Mouse (Mus musculus) forebrain, embryonic 12.5 days (tissue): ENCODE measurements at regions not wholly inside any gene's neighbourhood (a gene's known extent, or its start where the extent isn't known, plus 50 kb on each side); places are given as distances from the start of the nearest gene placed in this dataset.

Source experiments
- ATAC-seq: fragments of 200-750 bp; cut with Nextera tagmentation; 2 replicates; pipeline ENCODE4 v1.8.0; 2017; ENCODE audit warnings: moderate TSS enrichment; ENCODE audit not compliant: low FRiP score
- H3K27ac ChIP-seq: fragments of 300-500 bp; sonication (generic); 2 replicates; pipeline ENCODE4 v1.5.1; 2016; ENCODE audit warnings: mild to moderate bottlenecking
- H3K27me3 ChIP-seq: fragments of 300-500 bp; sonication (generic); 2 replicates; pipeline ENCODE4 v1.6.1; 2016; ENCODE audit warnings: mild to moderate bottlenecking
- H3K36me3 ChIP-seq: fragments of 300-500 bp; sonication (generic); replicated peaks from 2 replicates; pipeline ENCODE4 v1.6.1; 2016; ENCODE audit warnings: mild to moderate bottlenecking
- H3K4me1 ChIP-seq: fragments of 300-500 bp; sonication (generic); 2 replicates; pipeline ENCODE4 v1.6.1; 2016
- H3K4me2 ChIP-seq: fragments of 300-500 bp; sonication (generic); 2 replicates; pipeline ENCODE4 v1.6.1; 2016; ENCODE audit warnings: mild to moderate bottlenecking, moderate library complexity
- H3K4me3 ChIP-seq: fragments of 300-500 bp; sonication (generic); replicated peaks from 2 replicates; pipeline ENCODE4 v1.5.1; 2016; ENCODE audit warnings: mild to moderate bottlenecking
- H3K9ac ChIP-seq: fragments of 300-500 bp; sonication (generic); 2 replicates; pipeline ENCODE4 v1.6.1; 2016; ENCODE audit warnings: mild to moderate bottlenecking
- H3K9me3 ChIP-seq: fragments of 300-500 bp; sonication (generic); 2 replicates; pipeline ENCODE4 v1.6.1; 2016
- WGBS: fragments of 180-500 bp; shearing (Covaris S2); methylation state at CpG from one replicate; pipeline ENCODE4 v1.1.7; 2016; 5-methylcytosine and 5-hydroxymethylcytosine counted together

GRCm38 (mm10) chr2:118015182-118015581 is 96.5 kb upstream of the Thbs1 start:
- Histone ChIP-seq H3K4me1 (no peaks in the 10 kb centered on the region), H3K9me3 (no peaks in the 10 kb centered on the region), H3K27ac (no peak overlapping the region), H3K9ac (no peak overlapping the region), H3K36me3 (no peaks in the 10 kb centered on the region), H3K4me2 (no peak overlapping the region), H3K27me3 (no peaks in the 10 kb centered on the region), H3K4me3 (no peak overlapping the region)
- ATAC-seq, result no peak
- 88% methylated on average over 1 of the region's 1 CpGs for WGBS

GRCm38 (mm10) chr2:118025829-118026735 is 85.6 kb upstream of the Thbs1 start:
- Histone ChIP-seq H3K4me3 (no peak overlapping the region), H3K36me3 (no peaks in the 10 kb centered on the region), H3K9me3 (no peaks in the 10 kb centered on the region), H3K4me1 (no peaks in the 10 kb centered on the region), H3K4me2 (no peak overlapping the region), H3K27ac (no peak overlapping the region), H3K9ac (no peak overlapping the region), H3K27me3 (no peaks in the 10 kb centered on the region)
- 88% methylated on average over 6 of the region's 6 CpGs for WGBS
- ATAC-seq, result no peak

- Histone ChIP-seq H3K4me1 (no peaks in the 10 kb centered on the region), H3K27me3 (no peaks in the 10 kb centered on the region), H3K9ac (no peak overlapping the region), H3K27ac (no peak overlapping the region), H3K4me3 (no peak overlapping the region), H3K9me3 (no peaks in the 10 kb centered on the region), H3K36me3 (no peaks in the 10 kb centered on the region), H3K4me2 (no peak overlapping the region)
- no peak for ATAC-seq
- 74% methylated on average over 1 of the region's 1 CpGs for WGBS
Measured at GRCm38 (mm10) chr2:118028881-118029280, 82.8 kb upstream of the Thbs1 start.

- H3K27ac ChIP-seq, result no peak overlapping the region
- WGBS, result 77% methylated on average over 1 of the region's 1 CpGs
- no peak overlapping the region for H3K9ac ChIP-seq
- no peaks in the 10 kb centered on the region for H3K4me1 ChIP-seq
- H3K27me3 ChIP-seq, result no peaks in the 10 kb centered on the region
- ATAC-seq, result no peak
- no peaks in the 10 kb centered on the region for H3K9me3 ChIP-seq
- H3K36me3 ChIP-seq, result no peaks in the 10 kb centered on the region
- H3K4me2 ChIP-seq, result no peak overlapping the region
- no peak overlapping the region for H3K4me3 ChIP-seq
Measured at GRCm38 (mm10) chr2:118029470-118030108, 82.1 kb upstream of the Thbs1 start.

GRCm38 (mm10) chr2:118031662-118032061 is 80.0 kb upstream of the Thbs1 start:
- no peaks in the 10 kb centered on the region for H3K36me3 ChIP-seq
- WGBS, result 81% methylated on average over 2 of the region's 2 CpGs
- H3K4me3 ChIP-seq, result no peak overlapping the region
- H3K4me1 ChIP-seq, result no peaks in the 10 kb centered on the region
- no peak overlapping the region for H3K27ac ChIP-seq
- no peak overlapping the region for H3K9ac ChIP-seq
- no peak overlapping the region for H3K4me2 ChIP-seq
- no peaks in the 10 kb centered on the region for H3K27me3 ChIP-seq
- ATAC-seq, result no peak
- H3K9me3 ChIP-seq, result no peaks in the 10 kb centered on the region

- ATAC-seq, result no peak
- no peak overlapping the region for H3K9ac ChIP-seq
- H3K4me3 ChIP-seq, result no peak overlapping the region
Measured at GRCm38 (mm10) chr2:118033377-118033776, 78.3 kb upstream of the Thbs1 start.

GRCm38 (mm10) chr2:118034026-118034425 is 77.7 kb upstream of the Thbs1 start:
- H3K9me3 ChIP-seq, result no peaks in the 10 kb centered on the region
- no peaks in the 10 kb centered on the region for H3K36me3 ChIP-seq
- H3K4me2 ChIP-seq, result no peak overlapping the region
- no peaks in the 10 kb centered on the region for H3K27me3 ChIP-seq
- H3K4me1 ChIP-seq, result no peaks in the 10 kb centered on the region
- 89% methylated on average over 3 of the region's 3 CpGs for WGBS
- H3K4me3 ChIP-seq, result no peak overlapping the region
- H3K27ac ChIP-seq, result no peak overlapping the region
- no peak for ATAC-seq
- no peak overlapping the region for H3K9ac ChIP-seq

More at GRCm38 (mm10) chr2:118033377-118033776, 78.3 kb upstream of the Thbs1 start:
- 90% methylated on average over 4 of the region's 4 CpGs for WGBS
- Histone ChIP-seq H3K4me2 (no peak overlapping the region), H3K4me1 (no peaks in the 10 kb centered on the region), H3K27ac (no peak overlapping the region), H3K36me3 (no peaks in the 10 kb centered on the region), H3K9me3 (no peaks in the 10 kb centered on the region), H3K27me3 (no peaks in the 10 kb centered on the region)

- Histone ChIP-seq H3K4me1 (no peaks in the 10 kb centered on the region), H3K27me3 (no peaks in the 10 kb centered on the region), H3K9me3 (no peaks in the 10 kb centered on the region), H3K4me2 (no peak overlapping the region), H3K4me3 (no peak overlapping the region), H3K9ac (no peak overlapping the region), H3K27ac (no peak overlapping the region), H3K36me3 (no peaks in the 10 kb centered on the region)
- WGBS, result 94% methylated on average over 1 of the region's 1 CpGs
- ATAC-seq, result no peak
Measured at GRCm38 (mm10) chr2:118035333-118035732, 76.3 kb upstream of the Thbs1 start.

GRCm38 (mm10) chr2:118038859-118039818 is 72.5 kb upstream of the Thbs1 start:
- Histone ChIP-seq H3K4me2 (no peak overlapping the region), H3K36me3 (no peaks in the 10 kb centered on the region), H3K9me3 (no peaks in the 10 kb centered on the region), H3K4me1 (no peaks in the 10 kb centered on the region), H3K9ac (no peak overlapping the region), H3K27me3 (no peaks in the 10 kb centered on the region), H3K4me3 (no peak overlapping the region), H3K27ac (no peak overlapping the region)
- no peak for ATAC-seq
- WGBS, result 92% methylated on average over 16 of the region's 16 CpGs

GRCm38 (mm10) chr2:118039819-118040206 is 71.9 kb upstream of the Thbs1 start:
- Histone ChIP-seq H3K27me3 (no peaks in the 10 kb centered on the region), H3K4me2 (no peak overlapping the region), H3K36me3 (no peaks in the 10 kb centered on the region), H3K27ac (no peak overlapping the region), H3K9me3 (no peaks in the 10 kb centered on the region), H3K4me1 (no peaks in the 10 kb centered on the region), H3K9ac (no peak overlapping the region), H3K4me3 (no peak overlapping the region)
- WGBS, result 79% methylated on average over 4 of the region's 4 CpGs
- ATAC-seq, result no peak

GRCm38 (mm10) chr2:118042380-118043055 is 69.2 kb upstream of the Thbs1 start:
- Histone ChIP-seq H3K36me3 (no peaks in the 10 kb centered on the region), H3K27me3 (no peaks in the 10 kb centered on the region), H3K4me1 (no peaks in the 10 kb centered on the region), H3K9ac (no peak overlapping the region), H3K4me3 (no peak overlapping the region), H3K27ac (no peak overlapping the region), H3K9me3 (no peaks in the 10 kb centered on the region), H3K4me2 (no peak overlapping the region)
- WGBS, result 85% methylated on average over 5 of the region's 5 CpGs
- no peak for ATAC-seq

- H3K27me3 ChIP-seq, result no peaks in the 10 kb centered on the region
- WGBS, result 81% methylated on average over 1 of the region's 1 CpGs
- no peaks in the 10 kb centered on the region for H3K36me3 ChIP-seq
- H3K4me3 ChIP-seq, result no peak overlapping the region
- H3K4me1 ChIP-seq, result no peaks in the 10 kb centered on the region
- no peak overlapping the region for H3K9ac ChIP-seq
- no peaks in the 10 kb centered on the region for H3K9me3 ChIP-seq
- no peak overlapping the region for H3K27ac ChIP-seq
- ATAC-seq, result no peak
- H3K4me2 ChIP-seq, result no peak overlapping the region
Measured at GRCm38 (mm10) chr2:118044666-118045065, 67.0 kb upstream of the Thbs1 start.
